Mouse (Mus musculus) duodenum, adult 2 months (tissue): ENCODE data around the gene Smim17. TPM values are rescaled to one million over a fixed set of nuclear protein-coding genes. Genes with fewer than 3 reads are reported as not detected.

ENCODE experiments used
- polyA plus RNA-seq: library from polyadenylated mRNA; depleted of rRNA; stranded (reverse); fragments of >200 nt; gene quantifications from 2 replicates; pipeline ENCODE4 v1.2.3, GENCODE M21; 2012; ENCODE audit warnings: low replicate concordance; rRNA removed

Smim17 gene
- not detected in 2 replicates for polyA plus RNA-seq

GRCm38 (mm10) chr7:6397996-6398975 is at the start of gene Smim17:
Smim17 (plus strand) TSS chr7:6398715.

GRCm38 (mm10) chr7:6363047-6363488 is 35.4 kb upstream of the Smim17 start, which contains the start of gene Zfp78:
Zfp78 (plus strand) TSS chr7:6363280.

GRCm38 (mm10) chr7:6383044-6383455 is 15.5 kb upstream of the Smim17 start, which contains the start of gene Zfp28:
Zfp28 (plus strand) TSS chr7:6383295.

GRCm38 (mm10) chr7:6410043-6410442 is 11.5 kb downstream of the Smim17 start, which contains the start of gene Gm20715:
Gm20715 (plus strand) TSS chr7:6410277.

GRCm38 (mm10) chr7:6438388-6438787 is 39.9 kb downstream of the Smim17 start, which contains the start of gene Olfr1344:
Olfr1344 (plus strand) TSS chr7:6438688.

GRCm38 (mm10) chr7:6455868-6456267 is 57.4 kb downstream of the Smim17 start, which contains the start of gene Olfr1336:
Olfr1336 (plus strand) TSS chr7:6456168.

GRCm38 (mm10) chr7:6466951-6467350 is 68.4 kb downstream of the Smim17 start, which contains the start of gene Olfr1346:
Olfr1346 (plus strand) TSS chr7:6467101.

Other genes with a start within 250 kb of the Smim17 start
- 45.1 and 57.5 TPM in 2 replicates for gene Zfp787, start 242.7 kb upstream of the Smim17 start, polyA plus RNA-seq
- gene Zfp444, start 226.5 kb upstream of the Smim17 start, polyA plus RNA-seq, result 17.5 and 42.8 TPM in 2 replicates
- gene Galp, start 201.6 kb upstream of the Smim17 start, polyA plus RNA-seq, result not detected in 2 replicates
- not detected in 2 replicates for gene Zscan5b, start 176.4 kb upstream of the Smim17 start, polyA plus RNA-seq
- not detected in 2 replicates for gene Epp13, start 146.0 kb upstream of the Smim17 start, polyA plus RNA-seq
- gene Zfp667, start 112.1 kb upstream of the Smim17 start, polyA plus RNA-seq, result 0.12 TPM in 1 of 2 replicates, not detected in the other
- gene Zfp583, start 67.4 kb upstream of the Smim17 start, polyA plus RNA-seq, result not detected in 2 replicates
- not detected in 2 replicates for gene Gm3854, start 55.0 kb upstream of the Smim17 start, polyA plus RNA-seq
- 0.02 TPM in 1 of 2 replicates, not detected in the other for gene Zfp78, start 35.4 kb upstream of the Smim17 start, polyA plus RNA-seq
- 0.18 and 0.23 TPM in 2 replicates for gene Zfp28, start 15.4 kb upstream of the Smim17 start, polyA plus RNA-seq
- not detected in 2 replicates for gene Gm20715, start 11.6 kb downstream of the Smim17 start, polyA plus RNA-seq
- not detected in 2 replicates for gene Olfr1344, start 40.0 kb downstream of the Smim17 start, polyA plus RNA-seq
- gene Olfr1336, start 57.5 kb downstream of the Smim17 start, polyA plus RNA-seq, result not detected in 2 replicates
- gene Olfr1346, start 68.4 kb downstream of the Smim17 start, polyA plus RNA-seq, result not detected in 2 replicates
- not detected in 2 replicates for gene Olfr5, start 88.2 kb downstream of the Smim17 start, polyA plus RNA-seq
- gene Olfr1347, start 101.0 kb downstream of the Smim17 start, polyA plus RNA-seq, result not detected in 2 replicates
- not detected in 2 replicates for gene Olfr1348, start 110.0 kb downstream of the Smim17 start, polyA plus RNA-seq
- not detected in 2 replicates for gene Olfr1349, start 124.2 kb downstream of the Smim17 start, polyA plus RNA-seq
- gene Olfr1350, start 166.1 kb downstream of the Smim17 start, polyA plus RNA-seq, result not detected in 2 replicates